Mouse (Mus musculus): ENCODE measurements at regions not wholly inside any gene's neighbourhood (a gene's known extent, or its start where the extent isn't known, plus 50 kb on each side); places are given as distances from the start of the nearest gene placed in this dataset.

GRCm38 (mm10) chr17:66244183-66244582, 120.9 kb downstream of the Ddx11 start:
- DNase-seq (ENCODE audit: low spot score): peak; percentile 56
- Histone ChIP-seq H3K27me3 (ENCODE audit: control insufficient read depth, insufficient read depth, low read length) (no peaks in the 10 kb centered on the region), H3K9ac (ENCODE audit: low read length) (no peak overlapping the region), H3K4me1 (replicated peaks; ENCODE audit: control insufficient read depth, insufficient read depth) (no peaks in the 10 kb centered on the region), H3K9me3 (ENCODE audit: control insufficient read depth, low read length) (no peaks in the 10 kb centered on the region), H3K4me2 (replicated peaks; ENCODE audit: low read depth) (no peak overlapping the region), H3K36me3 (ENCODE audit: control insufficient read depth, insufficient read depth, low read length) (no peaks in the 10 kb centered on the region), H3K4me3 (ENCODE audit: low read depth, low read length) (no peak overlapping the region), H3K27ac (replicated peaks) (no peak overlapping the region)
- peak; percentile 66 for ATAC-seq (ENCODE audit: low FRiP score, low TSS enrichment)
- WGBS: 82% methylated on average over 14 of the region's 14 CpGs
- TF ChIP-seq EP300 (optimal IDR thresholded peaks at IDR 0.05): no peak
- TF ChIP-seq CTCF (IDR thresholded peaks at IDR 0.05; ENCODE audit: low read depth): no peak

GRCm38 (mm10) chr17:66246031-66246534, 122.8 kb downstream of the Ddx11 start:
- no peak for TF ChIP-seq EP300 (optimal IDR thresholded peaks at IDR 0.05)
- no peak for TF ChIP-seq CTCF (IDR thresholded peaks at IDR 0.05; ENCODE audit: low read depth)
- Histone ChIP-seq H3K9ac (ENCODE audit: low read length) (no peak overlapping the region), H3K9me3 (ENCODE audit: control insufficient read depth, low read length) (no peaks in the 10 kb centered on the region), H3K4me2 (replicated peaks; ENCODE audit: low read depth) (no peak overlapping the region), H3K4me1 (replicated peaks; ENCODE audit: control insufficient read depth, insufficient read depth) (no peaks in the 10 kb centered on the region), H3K27me3 (ENCODE audit: control insufficient read depth, insufficient read depth, low read length) (no peaks in the 10 kb centered on the region), H3K4me3 (ENCODE audit: low read depth, low read length) (no peak overlapping the region), H3K27ac (replicated peaks) (no peak overlapping the region), H3K36me3 (ENCODE audit: control insufficient read depth, insufficient read depth, low read length) (no peaks in the 10 kb centered on the region)
- no peak for ATAC-seq (ENCODE audit: low FRiP score, low TSS enrichment)
- no peak for DNase-seq (ENCODE audit: low spot score)
- 69% methylated on average over 14 of the region's 14 CpGs for WGBS

- TF ChIP-seq CTCF (IDR thresholded peaks at IDR 0.05; ENCODE audit: low read depth) (no peak), EP300 (optimal IDR thresholded peaks at IDR 0.05) (no peak)
- Histone ChIP-seq H3K4me1 (replicated peaks; ENCODE audit: control insufficient read depth, insufficient read depth) (no peaks in the 10 kb centered on the region), H3K4me3 (ENCODE audit: low read depth, low read length) (no peak overlapping the region), H3K27me3 (ENCODE audit: control insufficient read depth, insufficient read depth, low read length) (no peaks in the 10 kb centered on the region), H3K9me3 (ENCODE audit: control insufficient read depth, low read length) (no peaks in the 10 kb centered on the region), H3K27ac (replicated peaks) (peak overlapping the region; percentile 40; the same call in 1 of the 2 replicates), H3K9ac (ENCODE audit: low read length) (no peak overlapping the region), H3K4me2 (replicated peaks; ENCODE audit: low read depth) (no peak overlapping the region), H3K36me3 (ENCODE audit: control insufficient read depth, insufficient read depth, low read length) (no peaks in the 10 kb centered on the region)
- DNase-seq (ENCODE audit: low spot score): peak; percentile 35
- ATAC-seq (ENCODE audit: low FRiP score, low TSS enrichment): peak; percentile 85
- WGBS: 69% methylated on average over 2 of the region's 2 CpGs
These were observed 128.2 kb downstream of the Ddx11 start for GRCm38 (mm10) chr17:66251495-66251894.

- ATAC-seq (ENCODE audit: low FRiP score, low TSS enrichment) (no peak), DNase-seq (ENCODE audit: low spot score) (no peak)
- no peak overlapping the region for H3K4me3 ChIP-seq (ENCODE audit: low read depth, low read length)
- no peaks in the 10 kb centered on the region for H3K9me3 ChIP-seq (ENCODE audit: control insufficient read depth, low read length)
- no peak overlapping the region for H3K27ac ChIP-seq (replicated peaks)
- no peaks in the 10 kb centered on the region for H3K4me1 ChIP-seq (replicated peaks; ENCODE audit: control insufficient read depth, insufficient read depth)
- TF ChIP-seq CTCF (IDR thresholded peaks at IDR 0.05; ENCODE audit: low read depth) (no peak), EP300 (optimal IDR thresholded peaks at IDR 0.05) (no peak)
- no peak overlapping the region for H3K4me2 ChIP-seq (replicated peaks; ENCODE audit: low read depth)
- no peak overlapping the region for H3K9ac ChIP-seq (ENCODE audit: low read length)
- no peaks in the 10 kb centered on the region for H3K27me3 ChIP-seq (ENCODE audit: control insufficient read depth, insufficient read depth, low read length)
- 85% methylated on average over 6 of the region's 6 CpGs for WGBS
- no peaks in the 10 kb centered on the region for H3K36me3 ChIP-seq (ENCODE audit: control insufficient read depth, insufficient read depth, low read length)
These were observed 129.6 kb downstream of the Ddx11 start for GRCm38 (mm10) chr17:66252926-66253325.

GRCm38 (mm10) chr17:66259697-66260096, 136.4 kb downstream of the Ddx11 start:
- TF ChIP-seq EP300 (optimal IDR thresholded peaks at IDR 0.05) (no peak), CTCF (IDR thresholded peaks at IDR 0.05; ENCODE audit: low read depth) (no peak)
- H3K4me3 ChIP-seq (ENCODE audit: low read depth, low read length): no peak overlapping the region
- ATAC-seq (ENCODE audit: low FRiP score, low TSS enrichment): no peak
- H3K9ac ChIP-seq (ENCODE audit: low read length): no peak overlapping the region
- DNase-seq (ENCODE audit: low spot score): no peak
- H3K4me2 ChIP-seq (replicated peaks; ENCODE audit: low read depth): no peak overlapping the region
- no peaks in the 10 kb centered on the region for H3K4me1 ChIP-seq (replicated peaks; ENCODE audit: control insufficient read depth, insufficient read depth)
- no peaks in the 10 kb centered on the region for H3K9me3 ChIP-seq (ENCODE audit: control insufficient read depth, low read length)
- 65% methylated on average over 8 of the region's 8 CpGs for WGBS
- no peak overlapping the region for H3K27ac ChIP-seq (replicated peaks)
- H3K36me3 ChIP-seq (ENCODE audit: control insufficient read depth, insufficient read depth, low read length): no peaks in the 10 kb centered on the region
- no peaks in the 10 kb centered on the region for H3K27me3 ChIP-seq (ENCODE audit: control insufficient read depth, insufficient read depth, low read length)

GRCm38 (mm10) chr17:66262681-66263240, 139.4 kb downstream of the Ddx11 start:
- H3K36me3 ChIP-seq (ENCODE audit: control insufficient read depth, insufficient read depth, low read length): no peaks in the 10 kb centered on the region
- peak overlapping the region; percentile 73 for H3K27ac ChIP-seq (replicated peaks)
- H3K9ac ChIP-seq (ENCODE audit: low read length): no peak overlapping the region
- ATAC-seq (ENCODE audit: low FRiP score, low TSS enrichment): peak; percentile 89
- no peak overlapping the region for H3K4me3 ChIP-seq (ENCODE audit: low read depth, low read length)
- DNase-seq (ENCODE audit: low spot score): peak; percentile 73
- no peak for TF ChIP-seq EP300 (optimal IDR thresholded peaks at IDR 0.05)
- no peak for TF ChIP-seq CTCF (IDR thresholded peaks at IDR 0.05; ENCODE audit: low read depth)
- H3K4me1 ChIP-seq (replicated peaks; ENCODE audit: control insufficient read depth, insufficient read depth): no peaks in the 10 kb centered on the region
- WGBS: 59% methylated on average over 4 of the region's 4 CpGs
- H3K27me3 ChIP-seq (ENCODE audit: control insufficient read depth, insufficient read depth, low read length): no peaks in the 10 kb centered on the region
- H3K4me2 ChIP-seq (replicated peaks; ENCODE audit: low read depth): no peak overlapping the region
- no peaks in the 10 kb centered on the region for H3K9me3 ChIP-seq (ENCODE audit: control insufficient read depth, low read length)
